Mouse (Mus musculus) CD4-positive, CD25-positive, alpha-beta regulatory T cell, adult 9 weeks (primary cell): ENCODE measurements around the gene Tbl1xr1. TPM values are rescaled to one million over a fixed set of nuclear protein-coding genes. Genes with fewer than 3 reads are reported as not detected.

Experiments used
- polyA plus RNA-seq: library from polyadenylated mRNA; unstranded; fragments of 100-300 nt; shearing (Covaris generic); gene quantifications from one replicate; pipeline ENCODE4 v1.2.1, GENCODE M21; 2017

Tbl1xr1 gene
- 32.8 TPM for polyA plus RNA-seq

GRCm38 (mm10) chr3:22076561-22076935 lies at the start of gene Tbl1xr1:
Gene Tbl1xr1 (plus strand): TSS chr3:22076652.

